Mouse (Mus musculus) heart, adult 9 months (tissue): ENCODE data around the gene E130208F15Rik.

Source experiments
- DNase-seq, 2 experiments: peaks; one replicate each; pipeline ENCODE4 v3.0.0; 2022; ENCODE audit warnings: low spot score in 2 of 2

E130208F15Rik gene

DNA sequence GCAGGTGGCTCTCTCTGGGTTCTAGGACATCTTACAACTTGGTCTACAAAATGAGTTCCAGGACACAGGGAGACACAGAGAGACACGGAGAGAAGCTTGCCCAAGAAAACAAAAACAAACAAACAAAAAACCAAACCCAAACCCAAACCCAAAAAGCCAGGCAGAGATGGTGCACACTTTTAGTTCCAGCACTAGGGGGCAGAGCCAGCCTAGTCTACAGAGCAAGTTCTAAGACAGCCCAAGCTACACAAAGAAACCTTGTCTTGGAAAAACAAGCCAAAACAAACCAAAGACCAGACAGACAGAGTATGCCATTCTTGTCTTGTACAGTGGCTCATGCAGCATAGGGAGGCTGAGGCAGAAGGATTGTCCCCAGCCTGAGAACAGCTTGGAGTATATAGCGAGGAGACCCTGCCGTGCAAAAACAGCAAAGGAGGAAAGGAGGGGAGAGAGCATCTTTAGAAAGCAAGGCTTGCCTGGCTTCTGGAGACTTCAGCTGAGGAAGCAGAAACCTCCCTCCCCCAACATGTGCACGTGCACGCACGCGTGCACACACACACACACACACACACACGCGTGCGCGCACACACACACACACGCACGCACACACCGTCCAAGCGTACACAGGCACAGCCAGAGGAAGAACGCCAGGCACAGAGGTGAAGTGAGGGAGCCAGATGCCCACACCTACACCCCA lies 15.3 kb upstream of the E130208F15Rik start:
- no peak for DNase-seq

DNA sequence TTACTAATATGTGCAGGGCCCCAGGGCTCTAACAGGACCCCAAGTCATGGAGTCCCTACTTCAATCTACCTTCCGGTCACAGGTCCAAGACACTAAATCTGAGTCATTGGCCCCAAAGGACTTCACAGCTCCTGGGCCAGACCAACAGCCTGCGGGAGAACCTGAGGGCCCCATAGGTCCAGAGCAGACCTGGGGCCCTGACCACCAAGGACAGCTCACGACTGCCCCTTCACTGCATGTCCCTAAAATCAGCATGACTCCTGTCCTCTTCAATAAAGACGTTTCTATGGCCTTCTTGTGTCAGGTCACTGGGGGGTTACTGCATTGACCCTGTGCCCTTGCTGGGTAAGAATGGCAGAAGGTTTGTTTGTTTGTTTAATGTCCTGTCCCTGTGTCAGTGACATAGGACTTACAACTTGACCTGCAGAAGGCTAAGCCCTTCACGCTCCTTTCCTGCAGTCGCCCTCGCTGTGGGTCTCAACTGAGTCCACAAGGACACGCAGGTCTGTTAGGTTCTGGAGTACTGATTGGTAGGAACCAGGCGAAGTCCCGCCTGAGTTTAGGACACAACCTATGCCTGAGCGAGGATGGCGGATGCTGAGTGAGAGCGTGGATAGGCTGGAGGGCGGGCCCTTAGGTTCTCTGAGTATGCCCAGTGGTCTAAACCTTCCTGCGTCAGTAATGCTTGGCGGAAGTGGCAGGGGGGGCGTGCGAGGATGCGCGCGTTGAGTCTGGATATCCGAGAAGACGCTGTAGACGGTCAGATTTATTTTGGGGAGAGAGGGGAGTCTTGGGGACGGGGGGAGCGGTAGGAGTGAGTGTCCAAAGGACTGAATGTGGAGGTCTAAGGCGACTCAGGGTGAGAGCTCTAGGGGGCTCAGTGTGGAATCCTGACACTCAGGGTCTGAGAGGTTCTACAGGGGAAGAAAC lies 13.2 kb upstream of the E130208F15Rik start, which contains the start of gene Alkbh6:
TSS of gene Alkbh6 (plus strand) at position 642 of the 930 bp plus-strand sequence.
- peak; percentile 96 to 97 for DNase-seq

DNA sequence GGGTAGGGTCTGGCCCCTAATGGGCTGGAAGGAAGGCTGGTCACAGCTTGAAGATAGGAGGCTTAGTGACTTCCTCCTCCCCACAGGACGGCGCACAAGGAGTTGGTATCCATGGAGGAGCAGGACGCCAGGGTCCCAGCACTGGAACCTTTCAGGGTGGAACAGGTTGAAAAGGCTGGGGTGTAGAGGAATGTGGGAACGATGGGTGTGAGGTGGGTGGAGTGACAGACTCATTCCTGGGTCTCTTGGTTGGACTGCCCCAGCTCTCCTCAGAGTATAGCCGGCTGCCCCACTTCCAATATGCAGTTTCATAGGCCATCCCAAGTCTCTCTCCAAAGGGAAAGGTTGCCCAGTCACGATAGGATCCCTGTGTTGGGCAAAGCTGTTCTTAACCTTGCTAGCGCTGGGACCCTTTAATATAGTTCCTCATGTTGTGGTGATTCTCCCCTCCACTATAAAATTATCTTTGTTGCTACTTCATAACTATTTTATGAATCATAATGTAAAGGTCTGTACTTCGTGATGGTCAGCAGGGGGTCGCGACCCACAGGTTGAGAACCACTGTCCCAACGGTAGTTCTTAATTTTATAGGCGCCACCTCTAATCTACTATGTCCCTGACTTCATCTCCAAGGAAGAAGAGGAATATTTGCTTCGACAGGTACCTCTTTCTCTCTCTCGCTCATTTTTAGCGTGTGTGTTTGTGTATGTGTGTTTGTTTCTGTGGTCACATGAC lies 12.0 kb upstream of the E130208F15Rik start:
- no peak for DNase-seq

DNA sequence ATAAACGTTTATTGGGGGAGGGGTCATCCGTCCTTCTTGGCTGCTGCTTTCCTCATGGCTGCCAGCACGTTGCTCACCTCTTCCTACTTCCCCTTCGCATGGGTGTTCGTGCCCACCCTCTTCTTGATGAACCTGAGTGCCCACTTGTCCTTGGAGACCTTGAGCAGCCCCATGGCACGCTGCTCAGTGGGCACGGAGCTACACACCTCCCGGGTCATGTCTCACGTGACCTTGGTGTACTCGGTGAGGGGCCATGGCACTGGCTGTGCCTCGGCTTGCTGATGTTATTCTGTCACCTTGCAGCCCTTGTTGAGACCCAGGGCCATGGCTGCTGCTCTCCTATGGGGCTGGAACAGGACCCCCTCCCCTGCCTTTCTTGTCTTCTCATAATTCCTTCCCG lies 11.4 kb upstream of the E130208F15Rik start:
- DNase-seq = no peak

DNA sequence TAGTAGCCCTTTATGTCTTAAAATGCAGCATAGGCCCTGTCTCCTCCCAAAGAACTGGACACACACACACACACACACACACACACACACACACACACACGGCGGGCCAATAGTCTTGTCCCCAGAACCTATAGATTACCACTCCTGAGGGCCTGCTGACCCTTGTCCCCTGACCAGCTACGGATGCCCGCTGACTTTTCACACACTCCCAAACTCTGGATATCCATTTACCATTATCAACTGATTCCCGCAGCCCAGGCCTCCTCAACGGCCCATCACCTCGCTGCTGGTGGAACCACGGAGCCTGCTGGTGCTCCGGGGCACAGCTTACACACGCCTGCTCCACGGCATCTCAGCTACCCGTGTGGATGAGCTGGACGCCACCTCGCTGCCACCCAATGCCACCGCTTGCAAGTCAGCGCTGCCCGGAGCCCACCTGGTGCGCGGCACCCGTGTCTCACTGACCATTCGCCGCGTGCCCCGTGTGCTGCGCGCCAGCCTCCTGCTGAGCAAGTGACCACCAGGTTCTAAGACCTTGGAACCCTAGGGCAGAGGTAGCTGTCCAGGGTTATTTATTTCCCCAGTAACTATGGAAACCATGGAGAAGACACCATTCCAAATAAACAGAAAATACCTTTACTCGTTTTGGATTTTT lies 7.7 kb upstream of the E130208F15Rik start:
- DNase-seq = no peak

DNA sequence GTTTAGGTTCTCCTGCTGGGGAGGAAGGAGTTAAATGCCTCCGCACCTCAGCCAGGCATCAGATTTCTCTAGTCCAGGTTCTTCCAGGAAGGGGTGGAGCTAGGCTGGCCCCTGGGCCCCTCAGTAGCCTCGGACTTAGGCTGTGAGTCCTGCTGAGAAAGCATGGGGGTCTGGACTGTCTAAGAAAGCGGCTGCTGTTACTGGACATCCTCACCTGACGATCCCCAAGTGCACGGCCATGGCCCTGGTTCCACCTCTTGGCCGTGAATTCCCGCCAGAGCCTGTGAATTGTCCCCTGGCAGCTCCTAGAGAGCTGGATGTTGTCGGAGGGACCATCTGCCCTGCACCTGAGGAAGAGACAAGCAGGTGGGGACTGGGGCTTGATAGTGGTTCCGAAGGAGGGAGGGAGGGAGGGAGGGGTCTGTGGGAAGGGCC lies 6.8 kb upstream of the E130208F15Rik start, which contains the start of gene Syne4:
TSS of gene Syne4 (plus strand) at position 87 of the 435 bp plus-strand sequence.
- DNase-seq = no peak

DNA sequence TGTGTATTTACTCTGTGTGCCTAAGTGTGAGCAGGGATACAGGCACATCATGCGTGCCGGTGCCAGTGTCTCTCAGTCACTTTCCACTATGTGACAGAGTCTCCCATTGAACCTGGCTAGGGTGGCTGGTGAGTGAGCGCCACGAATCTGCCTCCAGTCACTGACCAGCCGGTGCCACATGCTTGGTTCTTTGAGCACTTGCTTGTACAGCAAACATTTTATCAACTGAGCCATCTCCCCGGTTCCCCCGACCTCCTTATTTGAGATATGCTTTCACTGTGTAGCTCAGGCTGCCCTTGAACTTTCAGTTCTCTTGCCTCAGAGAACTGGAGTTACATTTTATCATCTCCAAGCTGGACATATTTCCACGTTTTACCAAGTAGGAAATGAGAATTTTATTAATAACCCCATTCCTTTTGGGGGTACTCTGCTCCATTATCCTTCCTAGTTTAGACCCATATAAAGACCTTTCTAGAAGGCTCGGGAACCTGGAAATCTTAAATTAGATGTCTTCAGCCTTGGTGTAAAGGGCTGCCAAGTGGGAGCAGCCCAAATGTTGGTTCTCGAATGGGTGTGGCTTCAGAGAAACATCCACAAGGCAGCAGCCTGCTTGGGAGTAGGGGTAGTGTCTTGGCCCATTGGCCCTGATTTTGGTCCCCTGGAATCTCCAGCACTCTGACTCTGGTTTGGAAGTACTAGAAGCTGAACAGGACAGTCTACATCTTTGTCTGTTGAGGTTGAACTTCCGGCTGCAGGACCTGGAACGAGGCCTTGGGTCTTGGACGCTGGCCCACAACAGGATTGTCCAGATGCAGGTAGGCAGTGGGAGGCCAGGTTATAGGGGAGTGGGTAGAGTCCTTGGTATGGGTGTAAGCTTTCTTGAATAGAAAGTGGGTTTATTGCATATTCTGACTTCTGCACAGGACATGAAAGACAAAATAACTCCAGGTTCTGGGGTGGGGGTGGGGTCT lies 5.7 kb upstream of the E130208F15Rik start:
- DNase-seq = no peak

DNA sequence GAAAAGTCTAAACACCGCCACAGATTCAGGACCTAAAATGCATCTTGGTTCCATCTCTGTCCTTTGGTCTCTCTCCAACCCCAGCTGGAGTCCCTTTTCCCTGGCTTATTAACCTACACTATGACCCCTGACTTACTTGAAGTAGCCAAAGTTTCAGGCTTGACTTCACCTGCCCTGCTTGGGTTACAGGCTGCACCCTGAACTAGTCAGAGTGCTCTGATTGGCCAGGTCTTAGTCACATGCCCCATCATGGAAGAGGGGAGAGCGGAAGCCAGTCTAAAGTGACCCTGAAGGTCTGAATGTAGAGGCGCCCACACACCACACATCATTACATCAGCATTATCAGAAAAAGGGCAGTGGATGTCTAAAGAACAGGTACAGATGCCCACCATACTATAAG lies 3.4 kb upstream of the E130208F15Rik start:
- DNase-seq = no peak

DNA sequence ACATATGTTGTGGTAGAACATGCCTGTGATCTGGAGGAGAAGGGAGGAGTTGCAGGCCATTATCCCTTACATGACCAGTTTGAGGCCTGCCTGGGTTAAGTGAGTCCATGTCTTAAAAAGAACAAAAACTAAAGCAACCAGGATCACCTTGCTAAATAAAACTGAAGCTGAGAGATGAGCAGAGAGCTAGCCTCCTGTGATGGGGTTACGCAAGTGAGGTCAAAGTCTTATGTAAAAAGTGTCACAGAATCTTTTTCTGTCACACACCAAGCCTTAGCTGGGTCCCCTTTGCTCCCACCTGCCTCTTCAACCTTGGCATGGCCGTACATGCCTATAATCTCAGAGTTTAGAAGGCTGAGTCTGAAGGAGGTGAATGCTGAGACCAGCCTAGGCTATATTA lies 594 bp upstream of the E130208F15Rik start:
- DNase-seq = no peak

DNA sequence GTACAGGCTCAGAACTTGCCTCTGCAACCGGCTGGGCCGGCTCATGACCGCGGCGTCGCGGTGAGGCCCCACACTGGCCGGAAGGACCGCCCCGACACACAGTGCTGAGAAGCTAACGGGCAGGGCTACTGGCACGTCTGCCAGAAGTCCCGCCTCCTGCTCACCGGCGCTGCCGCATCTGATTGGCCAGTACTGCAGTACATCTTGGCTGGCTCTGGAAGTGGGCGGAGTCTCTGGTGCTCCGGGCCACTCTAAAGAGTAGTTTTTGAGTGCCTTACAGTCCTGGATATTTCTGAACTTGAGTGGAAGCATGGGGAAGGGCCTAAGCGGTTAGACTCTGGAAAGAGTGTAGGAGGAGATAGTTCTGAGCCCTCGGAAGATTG lies 736 bp downstream of the E130208F15Rik start:
- peak; percentile 97 to 98 for DNase-seq

DNA sequence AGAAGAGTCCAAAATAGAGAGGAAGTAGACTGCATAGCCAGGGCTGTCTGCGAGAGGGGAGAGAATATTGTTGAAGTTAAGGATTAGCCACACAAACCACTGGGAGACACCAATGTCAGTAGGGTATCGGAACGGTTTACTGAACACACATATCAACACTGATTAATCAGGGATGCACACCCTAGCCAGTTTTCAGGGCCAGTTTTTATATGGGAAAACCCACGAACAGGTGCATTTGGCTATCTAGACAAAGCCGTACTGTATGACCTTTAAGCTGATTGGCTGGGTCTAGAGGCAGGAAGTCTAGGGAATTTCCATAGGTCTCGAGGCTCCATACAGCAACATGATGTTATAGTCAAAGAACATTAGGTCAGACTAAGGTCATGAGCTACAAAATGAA lies 1.3 kb downstream of the E130208F15Rik start:
- DNase-seq = no peak

DNA sequence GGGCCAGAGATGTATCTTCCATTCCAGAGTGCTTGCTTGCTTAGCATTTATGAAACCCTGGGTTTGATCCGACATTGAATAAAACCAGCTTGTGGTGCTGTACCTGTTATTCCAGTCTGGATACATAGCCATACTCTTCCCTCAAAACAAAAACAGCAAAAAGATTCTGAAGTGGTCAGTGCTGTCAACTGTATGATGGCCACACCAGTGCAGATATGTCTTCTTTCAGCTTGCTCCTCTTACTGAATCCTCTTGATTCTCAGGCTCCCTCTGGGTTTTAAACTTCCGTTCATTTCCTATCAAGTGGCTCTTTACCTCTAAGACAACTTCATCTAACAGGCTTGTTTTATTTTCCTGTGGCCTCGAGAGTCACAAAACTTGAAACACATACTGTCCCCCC lies 2.3 kb downstream of the E130208F15Rik start, which contains the start of gene Sdhaf1:
TSS of gene Sdhaf1 (minus strand) at position 101 of the 400 bp plus-strand sequence.
- no peak for DNase-seq

DNA sequence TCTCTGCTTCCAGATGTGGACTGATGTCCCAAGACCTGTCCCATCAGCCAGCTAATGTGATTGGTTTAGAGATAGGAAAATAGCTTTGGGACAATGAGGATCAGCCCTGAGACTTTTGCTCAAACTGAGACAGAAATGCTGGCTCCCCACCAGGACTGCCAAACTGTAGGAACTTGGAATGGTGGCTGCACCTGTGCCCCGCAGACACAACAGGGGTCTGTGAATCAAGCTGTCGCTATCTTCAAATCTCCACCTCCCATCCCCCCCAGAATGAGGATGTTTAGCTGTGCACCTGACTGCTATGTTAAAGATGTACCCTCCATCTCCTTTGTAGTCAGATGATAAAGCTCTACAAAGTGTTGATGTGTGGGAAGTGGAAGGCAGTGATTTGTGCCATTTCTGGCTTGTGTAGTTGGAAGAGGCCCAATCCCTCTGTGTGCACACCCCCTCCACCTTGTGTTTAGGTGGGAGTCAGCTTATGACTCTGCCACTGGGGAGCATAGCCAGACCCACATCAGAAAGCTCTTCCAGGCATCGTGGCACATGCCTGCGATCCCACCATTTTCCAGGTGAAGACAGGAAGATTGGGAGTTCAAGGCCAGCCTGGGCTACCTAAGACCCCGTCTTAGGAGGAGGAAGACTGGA lies 2.9 kb downstream of the E130208F15Rik start:
- no peak for DNase-seq

DNA sequence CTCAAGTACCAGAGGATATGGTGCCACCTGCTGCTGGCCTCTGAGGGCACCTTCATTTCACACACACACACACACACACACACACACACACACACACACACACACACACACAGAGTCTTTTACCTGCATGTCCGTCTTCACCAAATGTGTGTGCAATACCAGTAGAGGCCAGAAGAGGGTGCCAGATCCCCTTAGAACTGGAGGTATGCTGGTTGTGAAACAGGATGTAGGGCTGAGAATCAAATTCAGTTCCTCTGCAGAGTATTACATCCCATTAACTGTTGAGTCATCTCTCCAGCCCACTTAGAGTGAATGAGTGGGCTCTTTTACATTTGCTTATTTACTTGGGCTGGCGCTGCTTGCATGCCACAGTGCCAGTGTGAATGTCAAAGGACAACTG lies 3.8 kb downstream of the E130208F15Rik start:
- peak in 1 of 2 experiments; percentile 26 for DNase-seq

DNA sequence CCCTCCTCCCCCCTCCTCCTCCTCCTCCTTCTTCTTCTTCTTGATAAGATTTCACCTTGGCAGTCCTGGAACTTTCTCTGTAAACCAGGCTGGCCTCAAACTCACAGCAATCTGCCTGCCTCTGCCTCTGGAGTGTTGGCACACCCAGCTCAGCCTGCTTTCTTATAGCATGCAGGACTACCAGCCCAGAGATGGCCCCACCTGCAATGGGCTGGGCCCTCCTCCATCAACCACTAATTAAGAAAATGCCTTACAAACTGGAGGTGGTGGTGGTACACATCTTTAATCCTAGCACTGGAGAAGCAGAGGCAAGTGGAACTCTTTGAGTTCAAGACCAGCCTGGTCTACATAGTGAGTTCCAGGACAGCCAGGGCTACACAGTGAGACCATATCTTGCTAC lies 4.9 kb downstream of the E130208F15Rik start:
- DNase-seq = no peak

DNA sequence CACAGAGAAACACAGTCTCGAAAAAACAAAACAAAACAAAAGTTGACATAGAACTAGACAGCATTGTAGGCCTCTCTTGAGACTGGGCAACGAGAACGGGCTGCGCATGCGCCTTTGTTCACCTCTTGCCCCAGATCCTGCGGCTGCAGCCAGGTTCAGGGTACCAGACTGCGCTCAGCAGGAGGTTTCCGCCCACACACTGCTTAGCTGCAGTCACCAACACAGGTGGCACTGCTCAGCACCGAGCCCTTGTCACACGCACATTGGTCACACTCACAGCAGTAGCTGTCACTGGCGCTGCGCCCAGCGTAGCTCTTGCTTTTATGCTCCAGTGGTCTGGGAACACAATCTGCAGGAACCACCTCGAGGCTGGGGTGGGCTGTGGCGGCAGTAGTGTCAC lies 5.6 kb downstream of the E130208F15Rik start:
- no peak for DNase-seq

DNA sequence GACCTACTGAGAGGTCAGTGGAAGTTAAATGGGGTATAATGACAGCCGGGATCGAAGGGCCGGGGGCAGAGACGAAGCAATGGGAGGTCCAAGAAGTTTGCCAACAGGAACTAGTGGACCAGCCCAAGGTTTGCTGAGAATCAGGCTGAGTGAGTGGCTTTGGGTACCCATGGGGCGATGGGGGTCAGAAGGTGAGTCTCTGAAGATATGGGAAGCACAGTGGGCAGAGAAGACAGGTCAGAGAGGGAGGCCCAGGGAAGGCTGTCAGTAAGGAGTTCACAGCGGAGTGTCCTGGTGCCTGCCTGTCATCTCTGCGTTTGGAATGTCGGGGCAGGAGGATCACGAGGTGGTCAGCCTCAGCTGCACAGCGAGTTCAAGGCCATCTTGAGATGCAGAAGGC lies 6.8 kb downstream of the E130208F15Rik start:
- no peak for DNase-seq

DNA sequence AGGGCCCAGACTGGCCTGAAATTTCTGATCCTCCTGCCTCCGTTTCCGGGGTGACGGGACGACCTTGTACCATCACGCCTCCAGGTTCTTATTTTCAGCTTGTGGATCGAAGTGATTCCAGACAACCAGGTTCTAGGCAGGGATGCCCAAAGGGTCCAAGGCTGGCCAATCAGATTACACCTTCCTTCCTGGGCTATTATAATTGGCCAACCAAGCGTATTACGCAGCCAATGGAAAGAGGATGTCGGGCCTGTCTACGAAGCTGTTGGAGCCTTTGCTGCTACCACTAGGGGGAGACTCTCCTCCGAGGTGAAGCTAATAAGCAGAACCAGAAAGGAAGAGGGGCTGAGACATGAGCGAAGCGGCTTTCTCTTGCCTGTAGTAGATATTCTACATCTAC lies 10.3 kb downstream of the E130208F15Rik start:
- DNase-seq = peak; percentile 64 to 71

DNA sequence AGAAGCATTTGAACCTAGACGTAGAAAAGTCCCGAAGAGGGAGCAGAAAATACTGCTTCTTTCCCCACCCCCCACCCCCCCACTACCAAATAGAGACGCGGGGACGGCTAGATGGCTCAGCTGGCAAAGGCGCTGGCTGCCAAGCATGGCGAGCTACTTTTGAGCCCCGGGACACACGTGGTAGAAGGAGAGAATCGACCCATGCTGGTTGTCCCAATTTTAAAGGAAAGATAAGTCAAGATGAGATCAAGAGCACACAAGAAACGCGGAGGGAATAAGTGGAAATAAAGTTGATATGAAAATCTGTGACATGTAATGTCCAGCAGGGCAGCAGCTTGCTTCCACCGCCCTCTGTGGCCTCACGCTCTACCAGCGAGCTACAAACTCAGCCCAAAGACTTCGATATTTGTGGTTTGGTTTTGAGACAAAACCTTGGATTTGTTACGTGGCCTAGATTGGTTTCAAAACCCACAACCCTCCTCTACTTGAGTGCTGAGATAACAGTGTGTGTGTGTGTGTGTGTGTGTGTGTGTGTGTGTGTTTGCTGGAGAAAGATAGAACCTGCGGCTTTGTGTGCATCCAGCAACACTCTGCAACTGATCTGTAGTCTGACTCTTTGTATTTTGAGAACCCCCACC lies 11.2 kb downstream of the E130208F15Rik start:
- DNase-seq = no peak
